ENCODE assay signal across 16 mouse cellular contexts in genomic region chr11:4436631-4437030, GRCm38 (mm10). TPM values are rescaled to one million over a fixed set of nuclear protein-coding genes. Genes with fewer than 3 reads are reported as not detected.
DNase-seq lines count a peak whose midpoint lies in the region; ATAC-seq and TF ChIP-seq lines count a peak whose summit lies in the region.
"Had no signal": no experiment of that assay in that cellular context is flagged by ENCODE, and none has a peak within 500 bp of the region (broad histone marks: within the 10 kb centered on the region; RNA-seq: fewer than 3 reads in every experiment).

No protein-coding gene starts in this region.

- intact Hi-C loops in left cerebral cortex, adult 2 months (cut with DNase I), result loop anchor here (1.0 to 5.0 kb wide), 4 partner anchors 261 to 430 kb away; no protein-coding TSS in a partner anchor

- peak; percentile 51 for DNase-seq in forebrain, postnatal 0 days
- no peak for DNase-seq in left cerebral cortex, adult 2 months (ENCODE audit: extremely low spot score in 1 of 2, low spot score in 2 of 2)
- no peak for DNase-seq in left cerebral cortex, adult 8-10 months (ENCODE audit: low spot score in 2 of 2)
- DNase-seq in CD4-positive helper T cell, adult 2 months (ENCODE audit: low read depth, low spot score), result peak; percentile 56
- DNase-seq in thymus, postnatal 4 days, result no peak
- DNase-seq in spleen, postnatal 36 days (ENCODE audit: low spot score in 2 of 2), result no peak
- DNase-seq: adrenal gland, adult 2 months; cerebellum, adult 8-10 months; kidney, adult 18-20 months; right cerebral cortex, postnatal 14 days; thymus, adult 18-20 months had no signal

- no peak overlapping the region for H3K9ac ChIP-seq in forebrain, postnatal 0 days
- no peak overlapping the region for H3K9ac ChIP-seq in forebrain, embryonic 12.5 days
- H3K9ac ChIP-seq: limb, embryonic 12.5 days had no signal

- no peak overlapping the region for H3K27ac ChIP-seq in forebrain, postnatal 0 days (ENCODE audit: low read depth, low read length)
- no peak overlapping the region for H3K27ac ChIP-seq in forebrain, embryonic 12.5 days
- H3K27ac ChIP-seq in left cerebral cortex, adult 2 months, result no peak overlapping the region
- H3K27ac ChIP-seq: heart, embryonic 10.5 days; limb, embryonic 12.5 days had no signal

- no peaks in the 10 kb centered on the region for H3K4me1 ChIP-seq in forebrain, postnatal 0 days (ENCODE audit: insufficient read depth)
- H3K4me1 ChIP-seq in forebrain, embryonic 12.5 days, result peaks cover 5% of the 10 kb centered on the region

- peak; percentile 42; the same call in 1 of the 2 replicates for ATAC-seq in forebrain, postnatal 0 days
- no peak for ATAC-seq in forebrain, embryonic 12.5 days (ENCODE audit: low FRiP score)
- peak; percentile 68; the same call in 1 of the 2 replicates for ATAC-seq in common myeloid progenitor, adult 5-6 weeks (replicated peaks; ENCODE audit: low read depth, poor library complexity, severe bottlenecking)
- ATAC-seq: midbrain, embryonic 16.5 days had no signal

- no peaks in the 10 kb centered on the region for H3K27me3 ChIP-seq in forebrain, postnatal 0 days (ENCODE audit: insufficient read depth, low read length)
- H3K27me3 ChIP-seq in forebrain, embryonic 12.5 days, result no peaks in the 10 kb centered on the region
- H3K27me3 ChIP-seq: limb, embryonic 12.5 days had no signal

- no peaks in the 10 kb centered on the region for H3K36me3 ChIP-seq in forebrain, postnatal 0 days (ENCODE audit: insufficient read depth)
- no peaks in the 10 kb centered on the region for H3K36me3 ChIP-seq in forebrain, embryonic 12.5 days (replicated peaks)
- H3K36me3 ChIP-seq: heart, embryonic 10.5 days; limb, embryonic 12.5 days had no signal

- no peak overlapping the region for H3K4me3 ChIP-seq in forebrain, postnatal 0 days (ENCODE audit: low read depth, low read length)
- no peak overlapping the region for H3K4me3 ChIP-seq in forebrain, embryonic 12.5 days (replicated peaks)
- no peak overlapping the region for H3K4me3 ChIP-seq in left cerebral cortex, adult 2 months
- H3K4me3 ChIP-seq: heart, embryonic 10.5 days; limb, embryonic 12.5 days had no signal

- WGBS in forebrain, postnatal 0 days, result 79% methylated on average over 3 of the region's 3 CpGs
- 80% methylated on average over 3 of the region's 3 CpGs for WGBS in forebrain, embryonic 12.5 days

- no peak overlapping the region for H3K4me2 ChIP-seq in forebrain, postnatal 0 days (ENCODE audit: low read depth)
- H3K4me2 ChIP-seq in forebrain, embryonic 12.5 days, result no peak overlapping the region
- H3K4me2 ChIP-seq: limb, embryonic 12.5 days had no signal

- TF ChIP-seq CTCF in forebrain, postnatal 0 days (IDR thresholded peaks at IDR 0.05; ENCODE audit: low read depth), result peak; percentile 77
- TF ChIP-seq CTCF in left cerebral cortex, adult 2 months (IDR thresholded peaks at IDR 0.05), result peak; percentile 77

- no peaks in the 10 kb centered on the region for H3K9me3 ChIP-seq in forebrain, postnatal 0 days (ENCODE audit: low read length)
- H3K9me3 ChIP-seq in forebrain, embryonic 12.5 days, result no peaks in the 10 kb centered on the region
- H3K9me3 ChIP-seq: heart, embryonic 10.5 days; limb, embryonic 12.5 days had no signal

RNA-seq across cellular contexts. Expression of gene Hormad2, which starts 4.3 kb away (rescaled TPM):
- not detected in 2 replicates for total RNA-seq in forebrain, postnatal 0 days (2014; rRNA removed)
- polyA plus RNA-seq in forebrain, postnatal 0 days (2015; fragmentation: Nextera tagmentation; extraction: Ambion mirVana), result 0.09 TPM in 1 of 2 replicates, not detected in the other
- polyA plus RNA-seq in forebrain, embryonic 12.5 days (2016; fragmentation: Nextera tagmentation; extraction: Ambion mirVana), result not detected in 2 replicates
- total RNA-seq in left cerebral cortex, adult 2 months (2021), result not detected
- under 1 TPM in 1 of 4 experiments, not detected in 3; 0.23 TPM for total RNA-seq in left cerebral cortex, adult 8-10 months (2022)
- total RNA-seq in common myeloid progenitor, adult 5-6 weeks (2017), result 1.5 TPM in 1 of 2 replicates, not detected in the other
- polyA plus RNA-seq: adrenal gland, adult 2 months had no signal

Comparison
In these comparisons a context has a peak if more than half of its experiments do, and no peak if none do; other contexts are left out.
1. DNase-seq: peak in forebrain, postnatal 0 days (single experiment) and CD4-positive helper T cell, adult 2 months (single experiment); none in left cerebral cortex, adult 2 months (0 of 2), left cerebral cortex, adult 8-10 months (0 of 2), thymus, postnatal 4 days (single experiment) and spleen, postnatal 36 days (0 of 2).